Mouse (Mus musculus) liver, adult 2 months (tissue): Measurements from ENCODE around the gene Ppp1r17.

Experiments used
- CTCF ChIP-seq: fragments of 200-500 bp; IDR thresholded peaks from 2 replicates; pipeline ENCODE4 v1.5.1; 2011; ENCODE audit warnings: low read depth, low read length, control low read depth
- POLR2A ChIP-seq: fragments of 200-500 bp; IDR thresholded peaks from 2 replicates; pipeline ENCODE4 v1.6.1; 2011; ENCODE audit warnings: low read length, control low read depth; ENCODE audit not compliant: insufficient read depth; ENCODE audit errors: extremely low read depth

DNA sequence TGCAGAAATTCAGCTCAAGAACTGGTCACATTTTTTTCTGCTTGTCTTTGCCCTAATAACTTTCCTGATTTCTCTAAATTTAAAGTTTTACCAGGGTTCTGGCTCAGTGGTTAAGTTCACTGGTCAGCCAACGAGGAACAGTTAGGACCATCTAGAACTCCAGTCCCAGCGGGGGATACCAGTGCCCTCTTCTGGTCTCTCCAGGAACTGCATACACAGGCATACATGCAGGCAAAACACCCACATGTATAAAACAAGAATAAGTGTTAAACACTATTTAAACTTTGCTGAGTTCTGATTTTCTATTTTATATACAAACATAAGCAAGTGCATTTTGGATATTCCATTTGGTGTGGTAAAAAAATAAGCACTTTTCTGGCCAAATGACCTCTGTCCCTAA is 8.2 kb downstream of the Ppp1r17 start:
- no peak for TF ChIP-seq POLR2A
- no peak for TF ChIP-seq CTCF
